Mouse (Mus musculus) myocyte (in vitro differentiated cells): ENCODE data around the gene Twsg1. TPM values are rescaled to one million over a fixed set of nuclear protein-coding genes. Genes with fewer than 3 reads are reported as not detected.
A peak's percentile ranks its signal among the peaks of the same experiment; 100 is the strongest.

Experiments
- H3K27me3 ChIP-seq: one replicate; pipeline ENCODE4 v1.6.1; 2011; ENCODE audit not compliant: control insufficient read depth, insufficient read depth, insufficient read length
- H3K36me3 ChIP-seq: one replicate; pipeline ENCODE4 v1.6.1; 2011; ENCODE audit not compliant: control insufficient read depth, insufficient read depth
- H3K4me2 ChIP-seq: one replicate; pipeline ENCODE4 v1.6.1; 2011; ENCODE audit warnings: low read depth, control low read depth
- H3K4me3 ChIP-seq: one replicate; pipeline ENCODE4 v1.5.1; 2011; ENCODE audit warnings: mild to moderate bottlenecking, control low read depth, moderate library complexity
- H3K79me2 ChIP-seq: one replicate; pipeline ENCODE4 v1.6.1; 2011; ENCODE audit not compliant: control insufficient read depth, insufficient read depth
- H3ac ChIP-seq: one replicate; pipeline ENCODE4 v1.6.1; 2011; ENCODE audit not compliant: control insufficient read depth, insufficient read length
- CEBPB ChIP-seq: IDR thresholded peaks from 2 replicates; pipeline ENCODE4 v1.6.1; 2011; ENCODE audit warnings: mild to moderate bottlenecking, moderate library complexity; ENCODE audit not compliant: poor library complexity, insufficient read depth, severe bottlenecking
- E2F4 ChIP-seq: IDR thresholded peaks from one replicate; pipeline ENCODE4 v1.6.1; 2011; ENCODE audit warnings: mild to moderate bottlenecking, control low read depth, moderate library complexity; ENCODE audit not compliant: insufficient read depth
- MAX ChIP-seq: IDR thresholded peaks from one replicate; pipeline ENCODE4 v1.6.1; 2011; ENCODE audit warnings: low read depth, mild to moderate bottlenecking, control low read depth
- MYOD1 ChIP-seq, 3 experiments: IDR thresholded peaks; one replicate each; pipeline ENCODE4 v1.6.1; 2011; ENCODE audit warnings: control low read depth in 2 of 3, low read depth in 2 of 3, mild to moderate bottlenecking in 2 of 3, moderate library complexity in 1 of 3; ENCODE audit not compliant: insufficient read length in 2 of 3, control insufficient read depth in 1 of 3
- MYOG ChIP-seq, 3 experiments: IDR thresholded peaks; one replicate each; pipeline ENCODE4 v1.6.1; 2011; ENCODE audit warnings: control low read depth in 2 of 3, low read depth in 2 of 3, mild to moderate bottlenecking in 2 of 3; ENCODE audit not compliant: insufficient read length in 2 of 3, control insufficient read depth in 1 of 3, insufficient read depth in 1 of 3
- POLR2A ChIP-seq: IDR thresholded peaks from one replicate; pipeline ENCODE4 v1.6.1; 2011; ENCODE audit warnings: low read depth, mild to moderate bottlenecking, control low read depth, moderate library complexity; ENCODE audit not compliant: insufficient read length
- POLR2AphosphoS2 ChIP-seq: IDR thresholded peaks from one replicate; pipeline ENCODE4 v1.6.1; 2011; ENCODE audit warnings: low read depth, control low read depth; ENCODE audit not compliant: insufficient read length
- REST ChIP-seq: IDR thresholded peaks from one replicate; pipeline ENCODE4 v1.6.1; 2011; ENCODE audit warnings: mild to moderate bottlenecking, control low read depth, moderate library complexity; ENCODE audit not compliant: insufficient read depth, insufficient read length
- SRF ChIP-seq: IDR thresholded peaks from one replicate; pipeline ENCODE4 v1.6.1; 2011; ENCODE audit warnings: low read depth; ENCODE audit not compliant: control insufficient read depth, insufficient read length
- TCF12 ChIP-seq: IDR thresholded peaks from one replicate; pipeline ENCODE4 v1.6.1; 2011; ENCODE audit warnings: mild to moderate bottlenecking, control low read depth; ENCODE audit not compliant: poor library complexity, insufficient read depth, severe bottlenecking
- TCF3 ChIP-seq: IDR thresholded peaks from one replicate; pipeline ENCODE4 v1.6.1; 2011; ENCODE audit warnings: low read depth, control low read depth; ENCODE audit not compliant: insufficient read length
- USF1 ChIP-seq: IDR thresholded peaks from one replicate; pipeline ENCODE4 v1.6.1; 2011; ENCODE audit warnings: low read depth, mild to moderate bottlenecking, control low read depth, moderate library complexity
- polyA plus RNA-seq: library from polyadenylated mRNA; unstranded; fragments of >200 nt; fragmentation: generic; extraction: Trizol; gene quantifications from one replicate; pipeline ENCODE4 v1.2.1, GENCODE M21; 2012; ENCODE audit warnings: missing spikeins

Twsg1 gene
- polyA plus RNA-seq, 1 experiment, result 9.0 TPM

- H3ac ChIP-seq, result no peak overlapping the region
- no peak overlapping the region for H3K4me2 ChIP-seq
- H3K36me3 ChIP-seq, result no peaks in the 10 kb centered on the region
- no peaks in the 10 kb centered on the region for H3K27me3 ChIP-seq
- no peaks in the 10 kb centered on the region for H3K79me2 ChIP-seq
- no peak overlapping the region for H3K4me3 ChIP-seq
- TF ChIP-seq CEBPB (no peak), SRF (no peak), TCF3 (peak; percentile 43), MAX (no peak), POLR2AphosphoS2 (no peak), USF1 (no peak), REST (no peak), TCF12 (no peak), E2F4 (no peak), MYOG (IDR thresholded peaks at IDR 0.05; ENCODE audit: control insufficient read depth in 1 of 3, insufficient read depth in 1 of 3, insufficient read length in 2 of 3, low read depth in 2 of 3) (peak in 2 of 3 experiments; percentile 10 to 23), MYOD1 (IDR thresholded peaks at IDR 0.05; ENCODE audit: control insufficient read depth in 1 of 3, insufficient read length in 2 of 3, low read depth in 2 of 3) (peak in 2 of 3 experiments; percentile 68 to 82), POLR2A (no peak)
Observed at GRCm38 (mm10) chr17:65961606-65962136, 10.6 kb upstream of the Twsg1 start.

- H3K4me3 ChIP-seq, result no peak overlapping the region
- no peak overlapping the region for H3ac ChIP-seq
- no peaks in the 10 kb centered on the region for H3K79me2 ChIP-seq
- H3K27me3 ChIP-seq, result no peaks in the 10 kb centered on the region
- no peaks in the 10 kb centered on the region for H3K36me3 ChIP-seq
- no peak for TF ChIP-seq POLR2A
- no peak for TF ChIP-seq TCF12
- no peak for TF ChIP-seq CEBPB
- no peak for TF ChIP-seq E2F4
- TF ChIP-seq MYOG (IDR thresholded peaks at IDR 0.05; ENCODE audit: control insufficient read depth in 1 of 3, insufficient read depth in 1 of 3, insufficient read length in 2 of 3, low read depth in 2 of 3), result no peak
- no peak for TF ChIP-seq MYOD1 (IDR thresholded peaks at IDR 0.05; ENCODE audit: control insufficient read depth in 1 of 3, insufficient read length in 2 of 3, low read depth in 2 of 3)
- TF ChIP-seq POLR2AphosphoS2, result no peak
- TF ChIP-seq TCF3, result no peak
- no peak overlapping the region for H3K4me2 ChIP-seq
Observed at GRCm38 (mm10) chr17:65959011-65959410, 8.0 kb upstream of the Twsg1 start.

DNA sequence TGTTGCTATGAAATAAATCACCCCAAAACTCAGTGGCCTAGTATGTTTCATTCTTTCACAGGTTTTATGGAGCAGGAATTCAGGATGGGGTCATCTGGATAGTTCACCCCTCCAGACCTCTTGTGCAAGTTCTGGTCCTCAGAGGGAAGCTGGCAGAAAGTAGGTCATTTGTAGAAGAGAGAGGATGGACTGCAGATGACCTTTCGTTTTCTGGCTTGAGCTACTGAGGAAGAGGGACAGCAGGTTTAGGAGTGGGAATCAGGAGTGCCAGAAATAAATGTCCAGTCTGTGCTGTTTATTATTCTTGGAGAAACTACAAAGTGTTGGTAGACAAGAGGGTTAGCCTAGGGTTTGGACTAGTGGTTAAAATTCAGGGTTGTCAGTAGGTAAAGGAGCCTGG is 7.3 kb upstream of the Twsg1 start:
- no peaks in the 10 kb centered on the region for H3K79me2 ChIP-seq
- no peak overlapping the region for H3K4me3 ChIP-seq
- TF ChIP-seq TCF3, result no peak
- no peak for TF ChIP-seq MYOG (IDR thresholded peaks at IDR 0.05; ENCODE audit: control insufficient read depth in 1 of 3, insufficient read depth in 1 of 3, insufficient read length in 2 of 3, low read depth in 2 of 3)
- no peak for TF ChIP-seq SRF
- TF ChIP-seq MAX, result no peak
- TF ChIP-seq USF1, result no peak
- TF ChIP-seq TCF12, result no peak
- no peak for TF ChIP-seq CEBPB
- no peak for TF ChIP-seq POLR2AphosphoS2
- no peak for TF ChIP-seq E2F4
- TF ChIP-seq REST, result no peak
- no peak for TF ChIP-seq POLR2A
- TF ChIP-seq MYOD1 (IDR thresholded peaks at IDR 0.05; ENCODE audit: control insufficient read depth in 1 of 3, insufficient read length in 2 of 3, low read depth in 2 of 3), result no peak
- no peaks in the 10 kb centered on the region for H3K27me3 ChIP-seq
- no peaks in the 10 kb centered on the region for H3K36me3 ChIP-seq
- H3ac ChIP-seq, result no peak overlapping the region
- H3K4me2 ChIP-seq, result no peak overlapping the region

GRCm38 (mm10) chr17:65957782-65958325 is 6.8 kb upstream of the Twsg1 start:
- no peaks in the 10 kb centered on the region for H3K79me2 ChIP-seq
- no peaks in the 10 kb centered on the region for H3K36me3 ChIP-seq
- no peaks in the 10 kb centered on the region for H3K27me3 ChIP-seq
- no peak overlapping the region for H3ac ChIP-seq
- TF ChIP-seq TCF3 (no peak), SRF (no peak), POLR2A (no peak), TCF12 (no peak), CEBPB (no peak), MYOG (IDR thresholded peaks at IDR 0.05; ENCODE audit: control insufficient read depth in 1 of 3, insufficient read depth in 1 of 3, insufficient read length in 2 of 3, low read depth in 2 of 3) (no peak), MAX (no peak), MYOD1 (IDR thresholded peaks at IDR 0.05; ENCODE audit: control insufficient read depth in 1 of 3, insufficient read length in 2 of 3, low read depth in 2 of 3) (no peak), POLR2AphosphoS2 (no peak), E2F4 (no peak), REST (no peak), USF1 (no peak)
- no peak overlapping the region for H3K4me2 ChIP-seq
- H3K4me3 ChIP-seq, result no peak overlapping the region
